Mouse (Mus musculus) neural tube, embryonic 15.5 days (tissue): ENCODE data around the gene Fgf7. TPM values are rescaled to one million over a fixed set of nuclear protein-coding genes. Genes with fewer than 3 reads are reported as not detected.

ENCODE experiments used
- polyA plus RNA-seq: library from polyadenylated mRNA; unstranded; fragments of >200 nt; fragmentation: Nextera tagmentation; extraction: Ambion mirVana; gene quantifications from 2 replicates; pipeline ENCODE4 v1.2.1, GENCODE M21; 2015

Gene Fgf7
- polyA plus RNA-seq, 1 experiment from 2014 or later, result 0.87 TPM

Other genes starting within 250 kb of the Fgf7 start
- 34.1 and 37.9 TPM in 2 replicates for gene Galk2, start 175.5 kb upstream of the Fgf7 start, polyA plus RNA-seq
- gene Cops2, start 175.5 kb upstream of the Fgf7 start, polyA plus RNA-seq, result 58.0 and 66.4 TPM in 2 replicates
- 0.11 TPM in 1 of 2 replicates, not detected in the other for gene Fam227b, start 117.3 kb downstream of the Fgf7 start, polyA plus RNA-seq
- gene Dtwd1, start 117.5 kb downstream of the Fgf7 start, polyA plus RNA-seq, result 17.4 and 18.8 TPM in 2 replicates
- gene Gm17555, start 180.4 kb downstream of the Fgf7 start, polyA plus RNA-seq, result not detected in 2 replicates